Mouse (Mus musculus) heart, embryonic 14.5 days (tissue): Measurements from ENCODE around the gene Psma1. TPM values are rescaled to one million over a fixed set of nuclear protein-coding genes. Genes with fewer than 3 reads are reported as not detected.

Source experiments
- ATAC-seq: fragments of 200-750 bp; cut with Nextera tagmentation; 2 replicates; pipeline ENCODE4 v1.8.0; 2017; ENCODE audit warnings: low read depth, moderate TSS enrichment; ENCODE audit not compliant: insufficient number of reproducible peaks, insufficient read depth, low FRiP score
- H3K27ac ChIP-seq, 2 experiments: fragments of 200-500 bp in 1 of 2; fragments of 300-500 bp in 1 of 2; sonication (generic) in 1 of 2; replicated peaks in 1 of 2; 2 replicates each; pipeline ENCODE4 v1.5.1; 2012 to 2014; ENCODE audit warnings: low read depth in 2 of 2, low read length in 2 of 2, control low read depth in 1 of 2, mild to moderate bottlenecking in 1 of 2, mixed read lengths in 1 of 2; ENCODE audit not compliant: control insufficient read depth in 1 of 2, insufficient read depth in 1 of 2
- H3K27me3 ChIP-seq: fragments of 300-500 bp; sonication (generic); 2 replicates; pipeline ENCODE4 v1.6.1; 2014; ENCODE audit warnings: mild to moderate bottlenecking, low read length, control low read depth; ENCODE audit not compliant: control insufficient read depth, insufficient read depth
- H3K36me3 ChIP-seq: fragments of 300-500 bp; sonication (generic); 2 replicates; pipeline ENCODE4 v1.6.1; 2014; ENCODE audit warnings: mild to moderate bottlenecking, control low read depth, low read length, mixed read lengths; ENCODE audit not compliant: control insufficient read depth, insufficient read depth
- H3K4me1 ChIP-seq, 2 experiments: fragments of 200-500 bp in 1 of 2; fragments of 300-500 bp in 1 of 2; sonication (generic) in 1 of 2; 2 replicates each; pipeline ENCODE4 v1.6.1; 2012 to 2014; ENCODE audit warnings: low read length in 2 of 2, control low read depth in 1 of 2, mixed read lengths in 1 of 2; ENCODE audit not compliant: control insufficient read depth in 2 of 2, insufficient read depth in 2 of 2
- H3K4me2 ChIP-seq: fragments of 300-500 bp; sonication (generic); 2 replicates; pipeline ENCODE4 v1.6.1; 2014; ENCODE audit warnings: mild to moderate bottlenecking, low read length
- H3K4me3 ChIP-seq, 2 experiments: fragments of 200-500 bp in 1 of 2; fragments of 300-500 bp in 1 of 2; sonication (generic) in 1 of 2; 2 replicates each; pipeline ENCODE4 v1.5.1; 2012 to 2014; ENCODE audit warnings: low read length in 2 of 2, mild to moderate bottlenecking in 2 of 2, control low read depth in 1 of 2, low read depth in 1 of 2, moderate library complexity in 1 of 2; ENCODE audit not compliant: control insufficient read depth in 1 of 2, insufficient read depth in 1 of 2
- H3K9ac ChIP-seq: fragments of 300-500 bp; sonication (generic); 2 replicates; pipeline ENCODE4 v1.6.1; 2014; ENCODE audit warnings: mild to moderate bottlenecking, low read length
- H3K9me3 ChIP-seq: fragments of 300-500 bp; sonication (generic); 2 replicates; pipeline ENCODE4 v1.6.1; 2016; ENCODE audit warnings: low read length, control low read depth; ENCODE audit not compliant: control insufficient read depth
- WGBS: fragments of 180-500 bp; shearing (Covaris S2); extraction: QIAGEN DNeasy Blood & Tissue Kit; methylation state at CpG from one replicate; pipeline ENCODE4 v1.1.7; 2014; 5-methylcytosine and 5-hydroxymethylcytosine counted together
- polyA plus RNA-seq: library from polyadenylated mRNA; unstranded; fragments of >200 nt; fragmentation: Nextera tagmentation; extraction: Ambion mirVana; gene quantifications from 2 replicates; pipeline ENCODE4 v1.2.1, GENCODE M21; 2014

Psma1 gene
- polyA plus RNA-seq, 1 experiment from 2014 or later = 349 TPM

- no peaks in the 10 kb centered on the region for H3K27me3 ChIP-seq
- peak overlapping the region in 1 of 2 experiments; percentile 43; a peak in 2 of 4 replicates for H3K27ac ChIP-seq
- H3K4me1 ChIP-seq = peaks cover 11 to 15% of the 10 kb centered on the region in 2 experiments
- WGBS = 40% methylated on average over 15 of the region's 15 CpGs
- H3K9me3 ChIP-seq = no peaks in the 10 kb centered on the region
- no peak for ATAC-seq
- no peak overlapping the region for H3K9ac ChIP-seq
- no peaks in the 10 kb centered on the region for H3K36me3 ChIP-seq
- no peak overlapping the region for H3K4me3 ChIP-seq
- peak overlapping the region; percentile 62 for H3K4me2 ChIP-seq
These were observed 15.8 kb upstream of the Psma1 start for GRCm38 (mm10) chr7:114291461-114292335.

DNA sequence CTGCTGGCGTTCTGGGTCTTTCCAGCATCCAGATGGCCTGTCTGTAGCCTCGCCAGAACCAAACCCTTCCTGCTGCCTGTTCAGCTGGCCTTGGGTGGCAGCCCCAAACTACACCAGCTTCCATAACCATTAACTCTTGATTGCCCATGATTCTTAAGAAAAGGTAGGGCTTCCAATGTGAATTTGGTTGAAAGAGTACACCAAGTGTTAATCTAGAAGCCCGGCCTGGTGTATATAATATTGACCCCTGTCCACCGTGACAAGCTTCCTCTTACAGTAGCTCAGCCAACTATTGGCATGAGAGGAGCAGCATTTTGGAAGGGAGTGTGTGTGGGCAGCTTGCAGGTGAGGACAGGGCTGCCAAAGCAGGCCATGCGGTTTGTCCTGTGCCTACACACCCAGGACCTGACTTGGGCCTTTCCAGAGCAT lies 14.2 kb upstream of the Psma1 start:
- no peak overlapping the region for H3K27ac ChIP-seq
- no peaks in the 10 kb centered on the region for H3K27me3 ChIP-seq
- no peak for ATAC-seq
- 74% methylated on average over 5 of the region's 5 CpGs for WGBS
- no peaks in the 10 kb centered on the region for H3K9me3 ChIP-seq
- H3K4me1 ChIP-seq = peaks cover 11 to 15% of the 10 kb centered on the region in 2 experiments
- H3K4me3 ChIP-seq = no peak overlapping the region
- no peak overlapping the region for H3K9ac ChIP-seq
- H3K36me3 ChIP-seq = no peaks in the 10 kb centered on the region
- no peak overlapping the region for H3K4me2 ChIP-seq

GRCm38 (mm10) chr7:114284296-114284910 lies 8.5 kb upstream of the Psma1 start:
- Histone ChIP-seq H3K9ac (no peak overlapping the region), H3K4me3 (no peak overlapping the region), H3K27ac (no peak overlapping the region), H3K4me2 (no peak overlapping the region), H3K9me3 (no peaks in the 10 kb centered on the region), H3K4me1 (peaks cover 4 to 6% of the 10 kb centered on the region in 2 experiments; a peak in 2 of 4 replicates), H3K36me3 (no peaks in the 10 kb centered on the region), H3K27me3 (no peaks in the 10 kb centered on the region)
- ATAC-seq = 0 out of 2 replicates have a peak, but pooled peaks have one; percentile 15
- 89% methylated on average over 14 of the region's 14 CpGs for WGBS

DNA sequence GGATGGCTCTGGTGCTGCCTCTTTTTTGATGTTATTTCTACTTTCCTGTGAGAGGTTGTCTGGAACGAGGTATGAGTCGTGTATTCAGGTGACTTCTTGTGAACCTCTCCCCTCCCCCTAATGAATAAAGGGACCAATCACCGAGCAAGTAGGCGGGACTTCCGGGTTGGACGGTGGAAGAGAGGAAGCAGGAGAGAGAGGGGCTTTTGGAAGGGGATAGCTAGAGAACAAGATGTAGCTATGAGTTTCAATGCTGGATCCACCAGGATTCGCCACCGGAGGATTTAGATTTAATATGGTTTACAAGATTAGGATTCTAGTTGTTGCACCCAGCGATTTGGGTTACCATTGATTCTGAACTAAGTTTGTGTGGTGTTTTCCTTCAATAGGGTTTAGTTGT lies 7.1 kb upstream of the Psma1 start:
- Histone ChIP-seq H3K4me3 (no peak overlapping the region), H3K36me3 (no peaks in the 10 kb centered on the region), H3K27me3 (no peaks in the 10 kb centered on the region), H3K27ac (no peak overlapping the region), H3K9me3 (no peaks in the 10 kb centered on the region), H3K4me2 (no peak overlapping the region), H3K9ac (no peak overlapping the region), H3K4me1 (peaks cover 4 to 6% of the 10 kb centered on the region in 2 experiments; a peak in 2 of 4 replicates)
- 70% methylated on average over 9 of the region's 9 CpGs for WGBS
- ATAC-seq = no peak

DNA sequence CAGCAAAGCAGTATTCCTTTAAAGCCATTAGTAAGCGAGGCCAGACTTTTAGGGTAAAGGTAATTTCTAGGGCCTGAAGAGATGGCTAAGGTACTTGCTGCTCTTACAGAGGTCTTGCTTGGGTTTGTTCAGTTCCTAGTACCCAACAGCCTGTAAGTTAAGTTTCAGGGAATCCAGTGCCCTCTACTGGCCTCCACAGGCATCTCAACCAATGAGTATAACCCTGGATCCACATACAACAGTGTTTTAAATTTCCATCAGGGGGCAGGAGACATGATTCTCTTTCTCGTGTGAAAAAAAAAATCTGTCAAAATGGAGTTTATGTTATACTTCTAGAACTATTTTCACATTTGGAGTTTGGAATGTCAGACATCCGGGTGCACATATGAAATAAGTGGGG lies 5.8 kb upstream of the Psma1 start:
- Histone ChIP-seq H3K27me3 (no peaks in the 10 kb centered on the region), H3K36me3 (no peaks in the 10 kb centered on the region), H3K4me1 (peaks cover 4 to 6% of the 10 kb centered on the region in 2 experiments; a peak in 2 of 4 replicates), H3K4me2 (no peak overlapping the region), H3K9ac (no peak overlapping the region), H3K9me3 (no peaks in the 10 kb centered on the region), H3K27ac (no peak overlapping the region), H3K4me3 (no peak overlapping the region)
- ATAC-seq = no peak
- WGBS = 56% methylated on average over 3 of the region's 3 CpGs

GRCm38 (mm10) chr7:114275372-114276004 lies 430 bp downstream of the Psma1 start:
- Histone ChIP-seq H3K9ac (peak overlapping the region; percentile 80), H3K36me3 (peaks cover 38% of the 10 kb centered on the region), H3K4me1 (peaks cover 0 to 12% of the 10 kb centered on the region in 2 experiments; a peak in 1 of 4 replicates), H3K9me3 (no peaks in the 10 kb centered on the region), H3K4me3 (peak overlapping the region; percentile 64 to 69), H3K4me2 (peak overlapping the region; percentile 94), H3K27me3 (no peaks in the 10 kb centered on the region), H3K27ac (peak overlapping the region; percentile 19 to 53; a peak in 3 of 4 replicates)
- WGBS = under 1% methylated on average over 24 of the region's 24 CpGs
- no peak; the same call in 1 of the 2 replicates for ATAC-seq

- WGBS = 87% methylated on average over 5 of the region's 5 CpGs
- Histone ChIP-seq H3K4me1 (no peaks in the 10 kb centered on the region), H3K9ac (no peak overlapping the region), H3K4me2 (no peak overlapping the region), H3K9me3 (no peaks in the 10 kb centered on the region), H3K27ac (no peak overlapping the region), H3K27me3 (no peaks in the 10 kb centered on the region), H3K36me3 (peaks cover 92% of the 10 kb centered on the region), H3K4me3 (no peak overlapping the region)
- no peak for ATAC-seq
These were observed 7.5 kb downstream of the Psma1 start for GRCm38 (mm10) chr7:114268446-114268845.
